Mouse (Mus musculus): ENCODE measurements around the gene Hes7. TPM values are rescaled to one million over a fixed set of nuclear protein-coding genes. Genes with fewer than 3 reads are reported as not detected.
A peak's percentile ranks its signal among the peaks of the same experiment; 100 is the strongest.

The Hes7 gene
- polyA plus RNA-seq, 3 experiments from 2014 or later = not detected

DNA sequence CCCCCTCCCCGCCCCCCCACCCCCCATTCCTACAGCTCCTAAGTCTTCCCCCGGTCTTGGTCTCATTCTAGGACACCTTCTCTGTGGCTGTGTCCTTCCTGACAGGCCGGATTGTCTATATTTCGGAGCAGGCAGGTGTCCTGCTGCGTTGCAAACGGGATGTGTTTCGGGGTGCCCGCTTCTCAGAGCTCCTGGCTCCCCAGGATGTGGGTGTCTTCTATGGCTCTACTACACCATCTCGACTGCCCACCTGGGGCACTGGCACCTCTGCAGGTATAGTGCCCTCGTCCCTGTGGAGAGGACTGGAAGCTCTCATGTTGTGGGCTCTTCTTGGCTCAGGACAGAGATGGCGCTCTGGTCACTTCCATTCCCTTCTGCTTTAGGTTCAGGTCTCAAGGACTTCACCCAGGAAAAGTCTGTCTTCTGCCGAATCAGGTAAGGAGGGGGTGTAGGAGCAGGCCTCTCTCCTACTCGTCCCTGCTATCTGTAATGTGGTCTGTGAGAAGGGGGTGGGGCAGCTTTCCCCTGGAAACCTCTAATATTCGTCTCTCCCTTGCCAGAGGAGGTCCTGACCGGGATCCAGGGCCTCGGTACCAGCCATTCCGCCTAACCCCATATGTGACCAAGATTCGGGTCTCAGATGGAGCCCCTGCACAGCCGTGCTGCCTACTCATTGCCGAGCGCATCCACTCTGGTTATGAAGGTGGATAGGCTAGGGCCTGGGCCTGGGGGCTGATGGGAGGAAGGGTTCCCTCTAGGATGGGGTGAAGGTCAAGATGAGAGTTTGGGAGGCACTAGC is 18.4 kb upstream of the Hes7 start:
- ATAC-seq = no peak

- ATAC-seq = no peak
Observed at GRCm38 (mm10) chr11:69102403-69102725, 17.8 kb upstream of the Hes7 start.

DNA sequence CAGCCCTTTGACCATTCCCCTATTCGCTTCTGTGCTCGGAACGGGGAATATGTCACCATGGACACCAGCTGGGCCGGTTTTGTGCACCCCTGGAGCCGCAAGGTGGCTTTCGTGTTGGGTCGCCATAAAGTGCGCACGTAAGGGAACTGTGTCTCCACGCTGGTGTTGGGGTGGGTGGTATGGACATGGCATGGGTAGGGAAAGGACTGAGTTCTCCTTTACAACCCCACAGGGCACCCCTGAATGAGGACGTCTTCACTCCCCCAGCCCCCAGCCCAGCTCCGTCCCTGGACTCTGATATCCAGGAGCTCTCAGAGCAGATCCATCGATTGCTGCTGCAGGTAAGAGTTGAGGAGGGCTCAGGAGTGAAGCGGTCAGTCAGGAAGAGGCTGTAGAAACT is 17.1 kb upstream of the Hes7 start:
- ATAC-seq = no peak

DNA sequence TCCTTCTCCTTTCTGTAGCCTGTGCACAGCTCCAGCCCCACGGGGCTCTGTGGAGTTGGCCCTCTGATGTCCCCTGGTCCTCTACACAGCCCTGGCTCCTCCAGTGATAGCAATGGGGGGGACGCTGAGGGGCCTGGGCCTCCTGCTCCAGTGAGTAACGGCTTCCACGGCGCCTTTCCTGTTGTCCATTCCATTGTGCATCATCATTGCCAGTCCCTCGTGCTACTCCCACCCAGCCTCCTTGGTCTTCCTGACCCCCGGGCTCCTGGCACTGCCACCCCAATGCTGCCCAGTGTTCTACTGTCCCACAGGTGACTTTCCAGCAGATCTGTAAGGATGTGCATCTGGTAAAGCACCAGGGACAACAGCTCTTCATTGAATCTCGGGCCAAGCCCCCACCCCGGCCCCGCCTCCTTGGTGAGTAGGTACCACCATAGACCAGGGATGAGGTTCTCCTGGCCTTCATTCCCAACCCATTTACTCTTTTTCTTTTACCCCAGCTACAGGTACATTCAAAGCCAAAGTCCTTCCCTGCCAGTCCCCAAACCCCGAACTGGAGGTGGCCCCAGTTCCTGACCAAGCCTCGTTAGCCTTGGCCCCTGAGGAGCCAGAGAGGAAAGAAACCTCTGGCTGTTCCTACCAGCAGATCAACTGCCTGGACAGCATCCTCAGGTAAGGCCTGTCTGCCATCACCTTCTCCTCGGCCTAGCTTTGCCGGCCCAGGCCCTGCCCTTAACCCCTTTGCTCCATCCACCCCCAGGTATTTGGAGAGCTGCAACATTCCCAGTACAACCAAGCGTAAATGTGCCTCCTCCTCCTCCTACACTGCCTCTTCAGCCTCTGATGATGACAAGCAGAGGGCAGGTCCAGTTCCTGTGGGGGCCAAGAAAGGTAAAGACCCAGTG is 16.4 kb upstream of the Hes7 start:
- ATAC-seq = no peak

GRCm38 (mm10) chr11:69104487-69104886 is 15.7 kb upstream of the Hes7 start:
- no peak for ATAC-seq

- no peak for ATAC-seq
Observed at GRCm38 (mm10) chr11:69105227-69105626, 15.0 kb upstream of the Hes7 start.

DNA sequence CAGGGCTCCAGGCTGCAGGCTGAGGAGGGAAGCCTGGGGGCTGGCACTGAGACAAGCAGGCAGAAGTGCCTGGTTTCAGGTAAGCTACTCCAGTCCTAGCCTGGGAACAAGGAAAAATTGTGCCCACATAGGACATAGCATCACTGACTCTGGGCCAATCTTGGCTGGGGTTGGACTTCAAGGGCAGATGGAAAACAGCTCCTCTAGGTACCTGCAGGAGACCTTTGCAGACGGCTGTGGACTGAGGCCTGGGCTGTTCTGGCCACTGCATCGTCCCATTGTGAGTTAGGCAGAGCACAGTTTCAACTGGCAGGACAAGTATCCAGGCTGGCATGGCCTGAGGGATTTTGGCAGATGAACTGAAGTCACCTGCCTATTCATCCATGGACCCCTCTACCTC is 14.4 kb upstream of the Hes7 start:
- ATAC-seq = no peak

DNA sequence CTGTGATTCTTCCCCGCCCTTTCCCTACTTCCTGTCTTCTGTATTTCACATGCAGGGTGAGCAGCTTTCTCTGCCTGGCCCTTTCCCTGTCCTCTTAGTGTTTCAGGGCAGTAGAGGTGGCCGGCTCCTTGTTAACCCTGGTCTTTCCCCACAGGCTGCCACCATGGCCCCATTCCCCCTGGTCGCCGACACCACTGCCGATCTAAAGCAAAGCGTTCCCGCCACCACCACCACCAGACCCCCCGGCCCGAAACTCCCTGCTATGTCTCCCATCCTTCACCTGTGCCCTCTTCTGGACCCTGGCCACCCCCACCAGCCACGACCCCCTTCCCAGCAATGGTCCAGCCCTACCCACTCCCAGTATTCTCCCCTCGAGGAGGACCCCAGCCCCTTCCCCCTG is 13.9 kb upstream of the Hes7 start:
- ATAC-seq = no peak

DNA sequence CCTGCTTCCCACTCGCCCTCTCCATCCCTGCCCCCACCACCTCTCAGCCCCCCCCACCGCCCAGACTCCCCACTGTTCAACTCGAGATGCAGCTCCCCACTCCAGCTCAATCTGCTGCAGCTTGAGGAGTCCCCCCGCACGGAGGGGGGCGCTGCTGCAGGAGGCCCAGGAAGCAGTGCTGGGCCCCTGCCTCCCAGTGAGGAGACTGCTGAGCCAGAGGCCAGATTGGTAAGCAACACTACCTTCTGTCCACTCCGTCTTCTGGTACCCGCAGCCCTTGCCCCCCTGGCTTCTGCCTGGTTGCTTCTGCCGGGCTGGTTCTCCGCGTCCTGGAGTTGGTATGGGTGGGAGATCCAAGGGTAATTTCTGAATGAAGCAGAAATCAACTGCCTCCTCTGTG is 13.4 kb upstream of the Hes7 start:
- ATAC-seq = no peak

DNA sequence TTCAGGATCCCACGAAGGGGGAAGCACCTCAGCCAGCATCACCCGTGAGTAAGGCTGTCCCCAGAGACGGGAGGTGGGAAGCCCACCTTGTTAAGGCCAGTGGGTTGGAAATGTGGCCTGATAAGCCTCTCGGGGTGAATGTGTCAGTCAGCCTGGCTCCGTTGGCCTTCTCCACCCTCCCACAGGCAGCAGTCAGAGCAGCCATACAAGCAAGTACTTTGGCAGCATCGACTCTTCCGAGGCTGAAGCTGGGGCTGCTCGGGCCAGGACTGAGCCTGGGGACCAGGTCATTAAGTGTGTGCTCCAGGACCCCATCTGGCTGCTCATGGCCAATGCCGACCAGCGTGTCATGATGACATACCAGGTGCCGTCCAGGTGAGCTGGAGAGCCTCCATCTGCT is 12.5 kb upstream of the Hes7 start:
- no peak for ATAC-seq

DNA sequence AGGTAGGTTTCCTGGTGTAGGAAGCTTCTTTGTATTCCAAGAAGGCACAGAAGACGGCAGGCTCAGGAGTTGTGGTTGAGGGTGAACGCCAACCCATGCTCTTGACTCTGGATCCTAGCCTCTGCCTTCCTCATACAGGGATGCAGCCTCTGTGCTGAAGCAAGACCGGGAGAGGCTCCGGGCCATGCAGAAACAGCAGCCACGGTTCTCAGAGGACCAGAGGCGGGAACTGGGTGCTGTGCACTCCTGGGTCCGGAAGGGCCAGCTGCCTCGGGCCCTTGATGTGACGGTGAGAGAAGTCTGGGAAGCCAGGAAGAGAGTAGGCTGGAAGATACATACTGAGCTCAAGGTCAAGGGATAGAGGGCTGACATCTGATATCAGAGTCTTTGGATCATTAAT is 12.0 kb upstream of the Hes7 start:
- no peak for ATAC-seq

DNA sequence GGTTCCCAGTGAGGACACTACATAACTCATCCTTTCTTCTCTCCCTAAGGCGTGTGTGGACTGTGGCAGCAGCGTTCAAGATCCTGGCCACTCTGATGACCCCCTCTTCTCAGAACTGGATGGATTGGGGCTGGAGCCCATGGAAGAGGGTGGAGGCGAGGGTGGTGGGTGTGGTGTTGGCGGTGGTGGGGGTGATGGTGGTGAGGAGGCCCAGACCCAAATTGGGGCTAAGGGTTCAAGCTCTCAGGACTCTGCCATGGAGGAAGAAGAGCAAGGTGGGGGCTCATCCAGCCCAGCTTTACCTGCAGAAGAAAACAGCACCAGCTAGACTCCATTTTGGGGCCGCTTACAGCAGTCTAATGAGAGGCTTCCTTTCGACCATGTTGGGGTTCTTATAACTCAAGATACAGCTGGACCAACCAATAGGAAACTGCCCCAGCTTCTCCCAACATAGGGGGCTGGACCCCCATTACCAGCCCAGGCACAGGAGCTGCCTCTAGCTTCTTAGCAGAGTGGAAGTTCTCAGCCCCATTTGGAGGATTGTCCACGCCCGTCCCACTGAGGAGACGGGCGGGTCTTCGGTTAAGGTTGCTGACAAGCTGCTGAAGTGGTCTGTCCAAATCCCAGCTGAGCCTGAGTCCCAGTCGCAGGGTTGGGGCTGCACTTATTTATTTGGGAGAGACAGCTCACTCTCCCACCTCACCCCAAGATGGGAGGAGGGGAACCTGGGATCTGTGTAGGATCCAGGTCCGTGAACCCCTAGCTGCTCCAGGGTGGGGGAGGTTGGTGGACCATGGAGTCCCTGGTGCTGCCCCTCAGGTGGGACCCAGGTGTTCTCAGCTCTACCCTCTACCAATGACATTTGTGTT is 10.9 kb upstream of the Hes7 start:
- no peak for ATAC-seq

DNA sequence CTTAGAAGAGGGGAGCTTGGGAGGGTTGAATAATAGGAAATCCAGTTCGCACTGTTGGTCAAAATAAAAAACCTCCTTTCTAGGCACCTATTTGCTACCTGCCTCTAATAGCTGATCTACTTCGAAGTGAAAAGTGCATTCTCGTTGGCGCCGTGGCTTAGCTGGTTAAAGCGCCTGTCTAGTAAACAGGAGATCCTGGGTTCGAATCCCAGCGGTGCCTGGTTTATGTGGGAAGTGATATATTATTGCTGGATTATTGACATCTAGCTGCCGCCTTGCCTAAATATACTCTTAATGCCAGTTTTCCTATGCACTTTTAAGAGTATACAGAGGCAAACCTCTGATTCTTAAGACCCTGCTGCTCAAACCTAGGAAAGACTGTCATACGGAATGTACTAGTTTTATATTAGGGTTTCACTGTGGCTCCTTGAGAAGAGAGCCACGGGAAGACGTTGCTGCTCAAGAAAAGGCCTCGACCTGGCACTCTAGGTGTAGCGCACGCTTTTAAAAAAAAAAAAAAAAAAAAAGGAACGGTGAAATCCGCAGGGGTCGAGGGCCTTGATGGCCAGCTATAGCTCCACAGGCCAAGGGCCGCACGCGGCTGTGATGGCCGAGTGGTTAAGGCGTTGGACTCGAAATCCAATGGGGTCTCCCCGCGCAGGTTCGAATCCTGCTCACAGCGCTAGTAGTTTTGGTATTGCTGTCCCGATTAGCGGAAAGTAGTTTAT is 9.7 kb upstream of the Hes7 start:
- ATAC-seq = peak; percentile 44

DNA sequence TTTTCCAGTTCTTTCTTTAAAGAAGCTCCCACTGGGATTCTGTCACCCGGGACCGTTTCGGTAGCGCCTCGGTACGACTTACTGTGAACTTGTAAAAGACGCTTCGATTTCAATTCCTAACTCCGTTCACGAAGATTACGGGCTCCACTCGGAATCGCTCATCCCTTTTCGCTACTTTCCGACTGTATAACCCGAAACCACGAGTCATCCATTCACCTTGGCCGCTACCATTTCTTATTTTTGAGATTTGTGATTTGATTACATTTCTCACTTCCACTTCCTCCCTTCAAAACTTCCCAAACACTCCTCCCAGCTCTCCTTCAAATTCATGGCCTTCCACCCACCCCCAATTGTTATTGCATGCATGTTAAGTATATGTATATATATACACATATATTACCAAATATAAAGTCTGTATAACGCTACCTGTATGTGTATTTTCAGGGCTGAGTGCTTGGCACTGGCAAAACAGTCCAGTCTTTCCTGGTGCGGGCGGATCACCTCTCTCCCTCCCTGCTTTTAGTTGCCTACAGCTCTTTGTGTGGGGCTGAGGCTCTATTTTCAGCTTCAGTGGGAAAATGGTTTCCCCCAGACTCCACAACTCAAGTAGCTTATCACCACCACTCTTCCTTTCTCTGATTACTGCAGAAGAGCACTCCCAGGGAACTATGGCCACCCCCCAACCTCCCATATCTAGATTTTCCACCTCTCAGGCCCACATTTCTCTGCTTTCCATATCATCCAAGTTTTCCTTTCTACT is 9.0 kb upstream of the Hes7 start:
- ATAC-seq = no peak

DNA sequence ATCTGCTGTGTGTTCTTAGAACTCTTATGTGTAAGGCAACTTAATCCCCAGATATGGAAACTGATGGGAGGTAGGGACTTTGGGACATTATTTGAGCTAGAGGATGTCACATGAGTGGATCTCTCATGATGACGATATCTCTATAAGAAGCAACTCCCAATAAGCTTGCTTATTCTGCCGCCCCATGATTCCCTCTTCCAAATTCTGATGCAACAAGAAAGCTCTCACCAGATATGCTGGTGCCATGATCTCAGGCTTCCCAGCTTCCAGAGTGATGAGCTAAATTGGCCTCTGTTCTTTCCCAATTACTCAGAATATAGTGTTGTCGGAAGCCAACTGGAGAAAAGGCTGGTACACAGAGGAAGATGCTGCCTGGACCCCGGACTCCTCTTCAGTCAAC is 8.3 kb upstream of the Hes7 start:
- no peak for ATAC-seq

- no peak for ATAC-seq
Observed at GRCm38 (mm10) chr11:69114018-69114417, 6.2 kb upstream of the Hes7 start.

DNA sequence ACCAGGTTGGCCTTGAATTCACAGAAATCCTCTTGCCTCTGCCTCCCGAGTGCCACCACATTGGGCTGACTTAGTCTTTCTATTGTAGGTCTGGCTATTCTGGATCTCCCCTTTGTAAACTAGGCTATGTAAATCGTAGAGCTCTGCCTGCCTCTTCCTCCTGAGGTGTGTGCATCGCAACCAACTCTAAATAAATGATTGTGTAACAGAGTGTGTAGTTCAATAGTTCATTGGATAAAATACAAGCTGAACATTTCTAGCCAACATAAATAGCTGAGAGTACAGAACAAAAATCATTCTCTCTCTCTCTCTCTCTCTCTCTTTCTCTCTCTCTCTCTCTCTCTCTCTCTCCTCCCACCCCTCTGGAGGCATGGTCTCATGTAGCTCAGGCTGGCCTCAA is 5.6 kb upstream of the Hes7 start:
- ATAC-seq = no peak

GRCm38 (mm10) chr11:69116843-69117242 is 3.4 kb upstream of the Hes7 start:
- no peak for ATAC-seq

DNA sequence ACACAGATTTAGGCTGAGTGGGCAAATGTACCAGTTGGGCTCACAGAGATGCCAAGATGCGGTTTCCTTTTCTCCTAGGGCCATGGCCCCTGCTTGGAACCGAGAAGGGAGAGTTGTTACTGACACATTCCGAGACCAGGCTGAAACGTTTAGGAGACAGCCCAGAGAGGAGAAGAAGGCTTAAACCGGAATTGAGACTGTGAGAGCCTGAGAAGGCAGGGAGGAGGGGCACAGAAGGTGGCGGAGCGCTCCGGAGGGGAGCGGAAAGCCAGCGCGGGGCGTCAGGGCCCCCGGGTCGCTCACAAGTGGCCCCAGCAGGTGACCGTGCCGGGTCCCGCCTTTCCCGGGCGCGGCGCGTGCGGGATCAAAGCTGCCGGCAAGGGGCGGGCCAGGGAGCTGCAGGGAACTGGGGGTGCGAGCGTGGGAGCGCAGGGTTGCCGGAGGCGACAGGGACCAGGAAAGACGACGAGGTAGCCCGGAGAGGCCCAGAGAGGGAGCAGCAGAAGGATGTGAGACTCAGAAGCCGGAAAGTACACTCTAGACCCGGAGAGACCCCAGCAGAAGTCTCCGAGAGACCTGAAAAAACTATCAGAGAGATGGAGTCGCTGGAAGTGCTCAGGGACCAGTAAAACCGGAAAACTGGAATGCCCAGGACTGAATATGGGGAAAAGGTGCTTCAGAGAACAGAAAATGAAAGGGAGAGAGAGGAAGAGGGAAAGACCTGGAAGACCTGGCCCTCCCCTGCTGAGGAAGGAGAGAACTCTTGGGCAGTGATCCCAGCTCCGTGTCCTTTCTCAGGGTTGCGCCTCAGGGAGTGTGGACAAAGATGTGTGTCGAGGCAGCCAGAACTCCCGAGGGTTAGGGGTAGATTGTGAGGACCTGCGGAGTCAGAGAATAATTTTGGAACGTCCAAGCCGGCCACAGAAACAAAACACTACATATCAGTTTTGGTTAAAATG is 2.2 kb upstream of the Hes7 start:
- ATAC-seq = peak; percentile 27

GRCm38 (mm10) chr11:69118765-69119164 is 1.4 kb upstream of the Hes7 start:
- ATAC-seq = peak; percentile 39
